Mouse (Mus musculus) C2C12 (cell line): ENCODE results near the gene Polk.

Experiments used
- CEBPB ChIP-seq: IDR thresholded peaks from one replicate; pipeline ENCODE4 v1.6.1; 2011; ENCODE audit warnings: low read depth, mild to moderate bottlenecking, control low read depth, moderate library complexity
- CTCF ChIP-seq: IDR thresholded peaks from one replicate; pipeline ENCODE4 v1.5.1; 2011; ENCODE audit not compliant: control insufficient read depth, insufficient read depth, insufficient read length

DNA sequence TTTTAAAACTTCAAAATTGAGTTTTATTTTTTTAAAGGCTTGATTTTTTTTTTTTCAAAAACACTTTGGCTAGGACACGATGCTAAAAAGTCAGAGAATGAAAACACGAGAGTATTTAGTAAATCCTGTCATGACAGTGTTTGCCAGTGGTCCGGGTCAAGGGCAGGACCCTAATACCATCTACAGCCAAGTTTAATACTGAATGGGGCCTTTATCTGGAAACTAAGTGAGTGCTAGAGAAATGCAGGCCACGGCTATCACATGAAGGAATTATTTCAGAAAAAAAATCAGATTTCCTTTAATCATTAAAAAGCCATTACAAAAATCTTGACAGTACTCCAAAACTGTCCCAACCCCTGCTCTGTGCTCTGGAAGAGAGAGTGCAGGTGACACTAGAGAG, 36.7 kb downstream of the Polk start:
- no peak for TF ChIP-seq CTCF
- TF ChIP-seq CEBPB, result no peak
